9 mouse cellular contexts compared by ENCODE assay signal in the genomic region with DNA sequence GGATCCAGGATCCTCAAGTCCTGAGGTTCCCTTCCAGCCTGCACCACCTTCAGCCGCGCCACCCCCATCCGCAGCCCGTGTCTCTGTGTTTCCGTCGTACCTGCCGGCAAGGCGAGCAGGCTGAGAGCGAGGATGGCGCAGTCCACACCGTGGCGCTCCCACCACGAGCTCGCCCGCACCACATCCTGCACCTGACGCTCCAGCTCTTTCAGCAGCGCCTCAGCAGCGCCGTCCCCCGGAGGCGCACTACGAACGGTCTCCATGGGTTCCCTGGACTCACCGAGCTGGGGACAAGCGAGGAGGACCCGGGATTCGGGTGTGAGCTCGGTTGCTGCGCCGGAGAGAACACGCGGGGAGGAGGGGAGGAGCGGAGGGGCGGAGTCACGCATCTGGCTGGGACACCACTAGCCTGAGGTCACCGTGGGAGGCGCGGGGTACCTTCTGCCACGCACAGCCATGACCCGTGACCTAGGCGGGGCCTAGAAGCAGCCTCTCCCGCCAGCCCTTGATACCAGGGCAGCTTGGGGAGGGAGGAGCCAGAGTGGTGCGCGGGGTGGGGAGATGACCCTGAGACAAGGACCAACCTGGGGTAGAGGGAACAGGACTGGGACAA. TPM values are rescaled to one million over a fixed set of nuclear protein-coding genes. Genes with fewer than 3 reads are reported as not detected.
DNase-seq lines count a peak whose midpoint lies in the region; ATAC-seq lines count a peak whose summit lies in the region.
"Had no signal": no experiment of that assay in that cellular context is flagged by ENCODE, and none has a peak within 500 bp of the region (broad histone marks: within the 10 kb centered on the region; RNA-seq: fewer than 3 reads in every experiment).

A gene (minus strand): TSS at position 450 of the 613 bp plus-strand sequence.

- H3K9ac ChIP-seq in hindbrain, embryonic 16.5 days (ENCODE audit: low read depth, low read length) = peak within 1 kb of the TSS; percentile 74

- no peaks in the 10 kb centered on the region for H3K9me3 ChIP-seq in hindbrain, embryonic 16.5 days (ENCODE audit: control insufficient read depth, low read length)

- WGBS in hindbrain, embryonic 16.5 days = under 1% methylated on average over 44 of the region's 44 CpGs

- H3K27me3 ChIP-seq in hindbrain, embryonic 16.5 days (replicated peaks; ENCODE audit: control insufficient read depth, insufficient read depth, low read length) = no peaks in the 10 kb centered on the region

- peak within 1 kb of the TSS; percentile 70 for H3K27ac ChIP-seq in hindbrain, embryonic 16.5 days (ENCODE audit: low read depth, low read length)
- H3K27ac ChIP-seq: macrophage had no signal

- peaks cover 4% of the 10 kb centered on the region; the same call in 1 of the 2 replicates for H3K4me1 ChIP-seq in hindbrain, embryonic 16.5 days (ENCODE audit: control insufficient read depth, insufficient read depth, low read depth, low read length)

- peak within 1 kb of the TSS; percentile 88 for H3K4me2 ChIP-seq in hindbrain, embryonic 16.5 days (ENCODE audit: low read length)

- ATAC-seq in activated CD4-positive, CD25-positive, alpha-beta regulatory T cell, adult 4 months = peak; percentile 94
- peak; percentile 88 for ATAC-seq in hindbrain, embryonic 16.5 days

- peak within 1 kb of the TSS; percentile 65 for H3K4me3 ChIP-seq in hindbrain, embryonic 16.5 days (ENCODE audit: low read length)

- no peaks in the 10 kb centered on the region for H3K36me3 ChIP-seq in hindbrain, embryonic 16.5 days (ENCODE audit: control insufficient read depth, insufficient read depth, low read length)

- DNase-seq in cerebellum, postnatal 10 days = peak; percentile 84 to 85
- DNase-seq in frontal cortex, postnatal 14 days (ENCODE audit: low spot score in 2 of 2) = peak; percentile 52 to 61
- peak; percentile 66 to 76 for DNase-seq in left cerebral cortex, adult 18-20 months (ENCODE audit: low spot score in 2 of 2)
- peak; percentile 35 for DNase-seq in lung, postnatal 25 days (ENCODE audit: low spot score)
- DNase-seq in right cerebral cortex, adult 18-20 months = peak; percentile 83
- DNase-seq in adipocyte (ENCODE audit: low spot score) = no peak

RNA-seq across cellular contexts. Expression of the gene that starts here (rescaled TPM):
- polyA plus RNA-seq in activated CD4-positive, CD25-positive, alpha-beta regulatory T cell, adult 4 months (2017; shearing (Covaris generic)) = under 1 TPM; 0.56 to 0.57 TPM
- 1.4 and 2.0 TPM in 2 replicates for polyA plus RNA-seq in hindbrain, embryonic 16.5 days (2015; fragmentation: Nextera tagmentation; extraction: Ambion mirVana)
- total RNA-seq in left cerebral cortex, adult 18-20 months (2021) = 10 to 100 TPM; 14.6 to 15.5 TPM

Comparison
In these comparisons a context has a peak if more than half of its experiments do, and no peak if none do; other contexts are left out.
1. Peak in ATAC-seq in activated CD4-positive, CD25-positive, alpha-beta regulatory T cell, adult 4 months; RNA of the gene not detected or under 1 TPM.